Mouse (Mus musculus) thymus, postnatal 10 days (tissue): ENCODE measurements around the gene Rexo1.

ENCODE experiments used
- DNase-seq, 2 experiments: peaks; one replicate each; pipeline ENCODE4 v3.0.0; 2021; ENCODE audit warnings: low spot score in 2 of 2

Gene Rexo1

DNA sequence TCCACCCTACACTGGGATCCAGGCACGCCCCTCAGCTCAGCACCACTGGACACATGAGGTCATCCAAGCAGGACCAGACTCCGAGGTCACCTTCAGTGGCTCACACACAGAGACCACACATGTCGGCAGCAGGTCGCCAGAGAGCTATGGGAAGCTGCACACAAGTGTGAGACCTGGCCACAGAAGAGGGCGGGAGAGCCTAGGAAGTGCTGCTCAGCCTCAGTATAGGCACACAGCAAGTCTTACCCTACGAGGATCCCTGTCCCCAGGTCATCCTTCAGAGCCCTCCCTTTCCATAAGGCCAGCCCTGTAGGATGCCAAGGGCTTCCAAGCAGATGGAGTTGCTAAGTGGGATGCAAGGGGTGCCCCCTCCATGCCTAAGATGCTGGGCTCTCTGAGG is 7.4 kb downstream of the Rexo1 start:
- DNase-seq, result no peak

DNA sequence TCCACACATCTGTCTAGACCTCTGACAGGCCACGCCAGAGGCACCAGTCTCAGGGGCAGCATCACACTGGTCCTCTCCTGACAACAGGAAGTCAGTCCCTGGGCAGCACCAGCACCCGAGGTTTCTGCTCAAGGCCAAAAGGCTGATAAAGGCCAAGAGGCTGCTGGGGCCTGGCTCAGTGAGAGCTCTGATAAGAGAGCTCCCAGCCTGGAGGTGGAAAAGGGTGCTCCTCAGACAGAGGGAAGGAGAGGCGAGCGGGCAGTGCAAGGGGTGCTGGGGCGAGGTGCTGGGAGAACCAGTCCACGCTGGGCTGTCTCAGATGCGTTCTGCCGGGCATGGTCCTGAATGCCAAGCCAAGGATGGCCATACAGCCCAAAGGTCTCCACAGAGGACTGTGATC is 7.8 kb downstream of the Rexo1 start:
- no peak for DNase-seq

DNA sequence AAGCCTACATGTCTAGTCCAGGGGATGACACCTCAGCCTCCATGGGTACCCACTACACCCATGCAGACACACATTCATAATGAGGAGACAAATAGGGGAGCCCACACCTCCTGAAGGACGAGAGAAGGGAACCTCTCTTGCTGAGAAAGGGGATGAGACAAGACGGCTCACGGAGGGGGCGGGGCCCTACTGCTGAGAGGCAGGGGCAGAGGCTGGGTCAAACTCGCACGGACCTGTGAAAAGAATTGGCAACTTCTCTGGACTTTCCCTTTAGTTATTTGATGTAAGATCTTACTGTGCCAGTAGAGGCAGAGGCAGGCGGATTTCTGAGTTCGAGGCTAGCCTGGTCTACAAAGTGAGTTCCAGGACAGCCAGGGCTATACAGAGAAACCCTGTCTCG is 9.0 kb downstream of the Rexo1 start:
- DNase-seq, result no peak

DNA sequence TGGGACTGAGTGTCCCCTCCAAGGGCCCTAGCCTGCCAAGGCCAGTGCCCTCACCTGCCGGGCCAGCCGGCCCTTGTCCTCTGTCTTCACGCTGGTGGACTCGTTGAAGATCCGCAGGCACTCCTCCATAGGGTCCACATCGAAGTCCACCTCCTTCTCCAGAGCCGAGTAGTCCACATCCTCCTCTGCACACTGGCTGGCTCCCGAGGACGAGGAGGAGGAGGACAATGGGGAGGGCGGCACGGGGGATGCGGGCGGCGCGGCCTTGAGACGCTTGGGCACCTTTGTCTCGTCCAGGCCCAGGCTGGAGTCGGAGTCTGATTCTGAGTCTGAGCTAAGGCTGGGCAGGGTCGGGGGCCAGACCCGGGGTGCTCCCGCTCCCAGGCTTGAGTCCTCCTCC is 12.1 kb downstream of the Rexo1 start:
- DNase-seq, result no peak

DNA sequence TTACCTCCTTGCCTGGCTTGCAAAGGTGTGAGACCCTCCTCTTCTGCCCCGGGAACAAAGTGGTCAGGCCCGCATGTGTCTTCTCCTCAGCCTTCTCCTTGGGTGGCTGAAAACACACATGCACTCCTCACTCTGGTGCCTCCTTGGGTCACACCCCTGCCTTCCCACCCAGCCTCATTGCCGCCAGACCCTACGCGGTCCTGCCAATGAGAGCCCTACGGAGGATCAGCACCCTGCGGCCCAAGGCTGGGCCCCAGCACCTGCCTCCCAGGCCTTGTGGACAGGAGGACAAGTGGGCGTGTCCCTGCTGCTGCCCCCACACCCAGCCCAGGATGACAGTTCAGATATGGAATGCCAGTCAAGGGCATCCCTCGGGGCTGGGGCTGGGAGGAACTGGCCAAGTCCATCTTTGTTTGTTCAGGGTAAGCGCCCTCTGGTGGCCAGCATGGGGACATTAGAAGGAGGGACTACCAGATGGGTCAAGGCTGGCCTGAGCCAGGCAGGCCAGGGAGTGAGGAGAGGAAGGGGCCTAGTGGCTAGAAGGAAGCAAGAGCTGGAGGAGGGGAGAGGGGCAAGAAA is 12.8 kb downstream of the Rexo1 start:
- no peak for DNase-seq

DNA sequence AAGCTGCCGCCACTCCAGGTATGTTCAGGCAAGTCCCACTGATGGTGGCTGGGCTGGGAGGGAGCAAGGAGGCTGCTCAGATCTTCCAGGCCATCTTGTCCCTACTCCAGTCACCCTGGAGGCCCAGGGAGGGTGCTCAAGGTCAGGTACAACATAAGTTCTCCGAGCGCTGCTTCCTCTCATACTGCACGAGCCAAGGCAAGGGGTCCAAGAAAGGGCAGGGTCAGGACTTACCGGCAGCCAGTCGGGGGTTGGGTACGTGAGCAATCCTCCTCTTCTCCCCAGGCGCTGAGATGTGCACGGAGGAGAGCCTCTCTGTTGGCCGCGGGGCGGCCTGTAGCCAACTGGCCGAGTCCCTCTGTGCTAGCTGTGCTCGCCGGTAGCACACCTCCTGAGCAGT is 13.8 kb downstream of the Rexo1 start:
- no peak for DNase-seq

DNA sequence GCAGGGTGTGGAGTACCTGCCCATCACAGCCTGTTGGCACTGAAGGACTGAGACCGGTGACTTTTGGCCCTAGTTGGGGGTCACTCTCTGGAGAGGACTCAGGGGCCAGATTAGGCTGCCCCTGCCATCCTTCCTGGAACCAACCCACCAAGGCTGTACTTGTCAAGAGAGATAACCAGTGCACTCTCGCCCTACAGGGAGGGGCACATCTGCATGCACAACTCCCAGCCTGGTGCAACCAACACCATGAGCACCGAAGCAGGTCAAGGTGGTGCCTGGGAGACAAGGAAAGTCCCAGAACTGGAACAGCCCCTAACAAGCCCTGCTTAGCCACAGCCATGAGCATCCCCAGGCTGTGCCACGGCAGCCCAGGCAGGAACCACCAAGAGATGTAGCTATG is 14.4 kb downstream of the Rexo1 start:
- no peak for DNase-seq

DNA sequence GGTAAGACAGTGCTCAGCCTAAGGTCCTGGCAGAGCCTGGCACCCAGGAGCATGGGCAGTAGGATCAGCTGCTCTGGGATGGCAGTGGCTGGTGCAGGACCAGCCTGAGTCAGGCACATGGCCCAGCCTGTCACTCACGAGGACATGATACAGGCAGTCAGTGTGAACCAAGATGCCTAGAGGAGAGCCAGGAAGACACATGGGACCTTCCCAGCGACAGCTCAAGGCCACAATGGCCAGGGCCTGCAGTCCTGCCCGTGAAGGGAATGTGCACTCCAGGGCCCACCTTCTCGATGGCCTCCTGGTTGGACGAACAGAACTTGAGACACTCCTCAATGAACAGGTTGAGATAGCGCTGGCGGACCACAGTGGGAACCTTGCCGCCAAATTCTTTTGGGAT is 15.8 kb downstream of the Rexo1 start:
- DNase-seq, result no peak

DNA sequence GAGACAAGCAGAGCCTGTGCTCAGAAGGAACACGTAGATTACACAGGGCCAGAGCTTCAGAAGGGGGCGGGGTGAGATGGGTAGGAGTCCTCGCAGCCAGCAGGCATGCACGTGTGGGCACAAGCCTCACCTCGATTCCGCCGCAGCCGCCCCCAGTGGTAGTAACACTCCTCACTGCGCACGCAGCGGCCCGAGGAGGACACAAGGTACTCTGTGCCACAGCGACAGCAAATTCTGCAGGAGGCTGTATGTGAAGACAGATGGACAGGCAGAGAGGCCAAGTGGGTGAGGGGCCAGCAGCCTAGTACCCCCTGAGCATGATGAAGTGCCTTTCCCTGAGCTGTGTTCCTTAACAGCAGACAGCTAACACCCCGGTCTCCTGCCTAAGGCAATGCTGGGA is 17.5 kb downstream of the Rexo1 start:
- DNase-seq, result no peak

DNA sequence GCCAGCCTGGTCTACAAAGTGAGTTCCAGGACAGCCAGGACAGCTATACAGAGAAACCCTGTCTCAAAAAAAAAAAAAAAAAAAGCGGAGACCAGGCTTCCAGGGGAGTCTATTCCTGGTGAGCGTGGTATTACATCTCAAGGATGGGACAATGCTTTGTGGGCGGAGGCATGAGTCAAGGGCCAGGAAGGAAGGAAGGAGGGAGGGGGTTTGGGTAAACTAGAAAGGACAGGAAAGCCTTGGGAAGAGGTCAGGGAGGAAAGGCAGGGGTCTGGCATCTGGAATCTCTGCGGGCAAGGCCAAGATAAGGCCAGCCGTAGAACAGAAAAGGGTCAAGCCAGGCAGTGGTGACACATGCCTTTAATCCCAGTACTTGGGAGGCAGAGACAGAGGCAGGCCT is 21.9 kb downstream of the Rexo1 start:
- no peak for DNase-seq

DNA sequence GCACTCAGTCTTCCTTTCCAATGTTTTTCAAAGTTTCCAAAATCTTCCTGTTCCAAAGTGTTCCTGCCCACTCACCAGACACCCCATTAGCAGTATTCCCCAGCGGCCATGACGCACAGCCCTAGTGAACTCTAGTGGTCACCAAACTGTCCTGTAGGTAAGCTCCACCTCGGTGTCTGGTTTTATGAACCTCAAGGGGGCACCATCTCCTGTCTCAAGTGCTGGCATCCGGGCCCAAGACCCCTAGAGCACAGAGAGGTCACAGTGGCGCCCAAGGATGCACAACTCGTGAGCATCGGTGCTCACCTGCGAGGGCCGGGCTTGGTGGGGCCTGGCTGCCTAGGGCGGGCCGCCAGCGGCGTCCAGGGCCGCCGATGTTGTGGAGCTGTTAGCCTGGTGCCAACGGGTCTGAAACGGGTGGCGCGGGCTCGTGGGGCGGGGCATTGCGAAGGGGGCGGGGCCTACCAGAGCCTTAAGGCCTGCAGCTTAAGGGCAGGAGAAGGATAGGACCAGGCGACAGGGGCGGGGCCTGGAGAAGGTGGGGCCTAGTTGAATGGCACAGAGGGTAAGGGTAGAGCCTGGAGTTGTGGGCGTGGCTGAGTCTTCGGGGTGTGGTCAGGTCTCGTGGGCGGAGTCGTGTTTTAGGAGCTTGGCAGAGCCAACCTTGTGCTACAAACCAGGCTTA is 22.5 kb downstream of the Rexo1 start, which contains the start of gene Atp8b3:
Atp8b3 (minus strand) TSS at position 415 of the 685 bp plus-strand sequence.
- peak; percentile 78 to 84 for DNase-seq

DNA sequence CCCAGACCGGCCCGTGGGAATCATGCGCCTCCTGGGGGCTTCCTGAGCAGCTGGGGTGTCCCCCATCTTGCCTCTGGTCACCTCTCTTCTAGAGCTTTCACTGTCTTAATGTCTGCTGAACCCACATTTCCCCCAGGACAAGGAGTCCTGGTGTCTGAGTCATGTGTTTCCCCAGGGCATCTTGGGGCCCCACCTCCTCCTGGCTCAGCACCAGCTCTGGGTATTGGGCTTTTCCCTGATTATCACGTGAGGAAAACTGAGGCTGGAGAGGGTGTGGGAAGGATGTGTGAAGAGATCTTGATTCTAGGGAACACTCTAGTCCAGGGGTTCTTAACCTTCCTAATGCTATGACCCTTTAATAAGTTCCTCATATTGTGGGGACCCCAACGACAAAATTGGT is 23.2 kb downstream of the Rexo1 start:
- DNase-seq, result no peak

DNA sequence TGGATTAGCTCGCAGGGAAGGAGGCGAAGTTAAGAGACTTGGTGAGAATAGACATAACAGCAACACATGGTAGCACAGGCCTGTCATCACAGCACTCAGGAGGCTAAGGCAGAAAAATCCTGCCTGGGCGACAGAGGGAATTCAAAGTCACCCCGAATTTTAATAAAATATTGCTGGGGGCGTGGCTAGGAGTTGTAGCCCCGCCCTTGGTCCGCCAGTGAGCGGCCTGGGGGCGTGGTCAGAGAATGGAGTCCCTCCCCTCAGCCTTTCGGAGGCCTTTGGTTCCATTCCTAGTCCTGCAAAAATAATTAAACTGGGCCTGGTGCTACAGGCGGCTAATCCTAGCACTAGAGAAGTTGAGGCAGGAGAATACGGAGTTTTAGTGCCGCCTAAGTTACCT is 25.6 kb downstream of the Rexo1 start:
- DNase-seq, result no peak

DNA sequence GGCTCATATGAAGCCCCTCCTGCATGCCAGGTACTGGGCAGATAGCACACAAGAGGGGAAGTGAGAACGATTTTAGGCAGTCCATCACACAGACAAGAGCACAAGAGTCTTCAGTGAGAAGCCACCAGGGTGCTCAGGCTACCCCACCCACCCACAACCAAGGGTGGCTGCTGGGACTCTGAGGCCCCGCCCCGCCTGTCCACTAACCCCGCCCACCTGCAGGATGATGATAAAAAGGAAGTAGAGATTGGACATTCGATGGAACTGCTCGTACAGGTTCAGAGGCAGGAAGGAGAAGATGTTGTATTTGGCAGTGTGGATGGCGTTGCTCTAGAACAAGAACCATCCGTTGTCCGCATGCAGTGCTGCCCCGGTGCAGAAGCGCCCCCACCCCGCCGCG is 26.3 kb downstream of the Rexo1 start:
- no peak for DNase-seq

DNA sequence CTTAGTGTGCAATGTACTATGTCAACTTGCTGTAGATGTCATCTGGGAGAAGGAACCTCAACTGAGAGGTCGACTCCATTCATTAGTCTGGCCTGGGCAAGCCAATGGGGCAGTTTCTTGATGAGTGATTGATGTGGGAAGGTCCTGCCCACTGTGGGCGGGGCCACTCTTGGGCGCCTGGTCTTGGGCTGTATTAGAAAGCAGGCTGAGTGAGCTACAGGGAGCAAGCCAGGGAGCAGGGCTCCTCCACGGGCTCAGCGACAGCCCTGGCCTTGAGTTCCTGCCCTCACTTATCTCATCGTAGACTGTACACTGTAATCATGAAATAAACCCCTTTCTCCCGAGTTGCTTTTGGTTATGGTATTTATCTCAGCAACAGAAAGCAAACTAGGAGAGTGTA is 27.7 kb downstream of the Rexo1 start:
- no peak for DNase-seq

DNA sequence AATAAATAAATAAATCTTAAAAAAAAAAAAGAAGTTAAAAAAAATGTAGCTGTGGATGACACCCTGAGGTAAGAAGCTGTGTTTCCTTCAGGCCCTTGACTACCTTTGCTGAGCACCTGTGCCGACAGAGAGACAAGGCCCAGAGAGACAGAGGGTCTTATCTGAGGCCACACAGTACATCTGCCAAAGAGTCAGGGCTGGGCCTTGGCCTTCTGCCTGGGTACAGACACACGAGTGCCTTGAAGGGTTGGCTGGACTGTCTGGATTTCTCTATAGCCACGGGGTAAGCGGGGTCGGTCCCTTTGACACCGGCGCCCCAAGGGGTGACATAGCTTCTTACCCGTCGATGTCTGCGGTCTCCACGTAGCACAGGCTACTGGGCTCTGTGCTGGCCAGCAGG is 28.6 kb downstream of the Rexo1 start:
- no peak for DNase-seq

DNA sequence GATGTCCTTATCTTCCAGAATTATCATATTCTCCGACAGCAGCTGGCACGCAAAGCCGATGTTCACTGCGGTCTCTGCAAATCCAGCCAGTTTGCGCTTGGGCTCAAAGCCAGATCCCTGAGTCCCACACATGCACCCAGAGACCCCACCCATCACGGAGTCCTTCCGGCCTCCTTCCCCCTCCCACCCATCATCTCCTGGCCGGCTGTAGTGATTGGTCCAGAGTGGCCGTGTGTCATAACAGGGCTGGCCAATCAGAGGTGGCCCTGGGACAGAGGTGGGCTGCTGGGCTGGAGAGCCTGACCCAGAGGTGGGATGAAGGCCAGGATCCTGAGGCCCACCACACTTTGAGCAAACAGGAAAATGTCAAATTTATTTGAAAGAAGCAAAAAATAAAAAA is 35.2 kb downstream of the Rexo1 start:
- no peak for DNase-seq

DNA sequence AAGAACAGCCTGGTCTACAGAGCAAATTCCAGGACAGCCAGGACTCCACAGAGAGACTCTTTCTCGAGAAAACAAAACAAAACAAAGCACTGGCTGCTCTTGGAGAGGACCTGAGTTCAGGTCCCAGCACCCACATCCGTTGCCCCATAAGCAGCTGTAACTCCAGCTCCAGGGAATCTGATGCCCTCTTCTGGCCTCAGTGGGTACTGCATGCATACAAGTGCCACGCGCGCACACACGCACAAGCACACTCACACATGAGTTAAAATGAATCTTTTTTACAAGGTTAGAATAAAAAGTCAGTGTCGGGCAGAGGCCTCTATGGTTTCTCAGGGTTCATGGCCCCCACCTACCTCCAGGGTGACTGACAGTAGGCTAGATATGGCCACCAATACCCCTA is 38.1 kb downstream of the Rexo1 start:
- DNase-seq, result no peak

DNA sequence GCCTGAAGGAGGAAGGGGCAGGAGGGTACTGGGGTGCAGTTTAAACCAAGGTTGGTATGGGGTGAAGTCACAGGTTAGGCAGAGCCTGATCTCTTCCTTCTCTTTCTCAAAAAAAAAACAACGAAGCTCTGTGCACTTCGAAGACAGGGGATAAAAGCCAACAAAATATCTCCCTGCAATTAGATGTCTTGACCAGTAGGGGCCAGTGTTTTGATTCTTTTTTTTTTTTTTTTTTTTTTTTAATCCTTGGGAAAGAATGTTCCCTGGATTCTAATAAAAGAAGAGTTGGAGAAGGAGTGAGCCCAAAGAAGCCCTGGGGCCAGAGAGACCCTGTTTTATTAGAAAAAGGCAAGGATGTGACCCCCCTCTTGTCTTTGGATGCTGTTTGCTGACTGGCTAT is 42.1 kb downstream of the Rexo1 start:
- DNase-seq, result no peak

DNA sequence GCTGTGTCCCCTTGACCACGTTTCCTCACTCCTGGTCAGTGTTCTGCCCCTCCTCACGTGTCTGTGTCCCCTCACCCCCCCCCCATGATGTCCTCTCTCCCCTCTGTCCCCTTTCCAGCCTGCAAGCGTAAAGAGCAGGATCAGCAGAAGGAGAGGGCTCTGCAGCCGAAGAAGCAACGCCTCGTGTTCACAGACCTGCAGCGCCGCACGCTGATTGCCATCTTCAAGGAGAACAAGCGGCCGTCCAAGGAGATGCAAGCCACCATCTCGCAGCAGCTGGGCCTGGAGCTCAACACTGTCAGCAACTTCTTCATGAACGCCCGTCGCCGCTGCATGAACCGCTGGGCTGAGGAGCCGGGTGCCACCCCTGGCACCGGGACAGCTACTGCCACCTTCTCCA is 47.6 kb downstream of the Rexo1 start:
- DNase-seq, result no peak

DNA sequence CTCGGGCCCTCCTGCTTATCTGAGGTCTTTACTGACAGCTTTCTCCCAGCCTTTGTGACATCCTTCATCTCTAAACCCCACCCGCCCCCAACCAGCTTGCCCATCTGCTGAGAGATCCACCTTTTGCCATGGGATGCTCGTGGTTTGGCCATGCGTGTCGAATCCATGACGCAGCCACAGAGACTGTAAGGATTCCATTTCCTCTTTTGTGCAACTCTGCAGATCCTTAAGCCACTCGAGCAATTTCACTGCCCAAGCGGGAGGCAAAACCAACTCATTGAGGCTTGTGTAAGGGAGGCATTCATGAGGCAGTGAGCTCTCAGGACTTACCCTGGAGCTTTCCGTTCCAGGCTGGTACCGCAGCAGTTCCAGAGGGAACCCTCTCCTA is 51.1 kb downstream of the Rexo1 start:
- no peak for DNase-seq

DNA sequence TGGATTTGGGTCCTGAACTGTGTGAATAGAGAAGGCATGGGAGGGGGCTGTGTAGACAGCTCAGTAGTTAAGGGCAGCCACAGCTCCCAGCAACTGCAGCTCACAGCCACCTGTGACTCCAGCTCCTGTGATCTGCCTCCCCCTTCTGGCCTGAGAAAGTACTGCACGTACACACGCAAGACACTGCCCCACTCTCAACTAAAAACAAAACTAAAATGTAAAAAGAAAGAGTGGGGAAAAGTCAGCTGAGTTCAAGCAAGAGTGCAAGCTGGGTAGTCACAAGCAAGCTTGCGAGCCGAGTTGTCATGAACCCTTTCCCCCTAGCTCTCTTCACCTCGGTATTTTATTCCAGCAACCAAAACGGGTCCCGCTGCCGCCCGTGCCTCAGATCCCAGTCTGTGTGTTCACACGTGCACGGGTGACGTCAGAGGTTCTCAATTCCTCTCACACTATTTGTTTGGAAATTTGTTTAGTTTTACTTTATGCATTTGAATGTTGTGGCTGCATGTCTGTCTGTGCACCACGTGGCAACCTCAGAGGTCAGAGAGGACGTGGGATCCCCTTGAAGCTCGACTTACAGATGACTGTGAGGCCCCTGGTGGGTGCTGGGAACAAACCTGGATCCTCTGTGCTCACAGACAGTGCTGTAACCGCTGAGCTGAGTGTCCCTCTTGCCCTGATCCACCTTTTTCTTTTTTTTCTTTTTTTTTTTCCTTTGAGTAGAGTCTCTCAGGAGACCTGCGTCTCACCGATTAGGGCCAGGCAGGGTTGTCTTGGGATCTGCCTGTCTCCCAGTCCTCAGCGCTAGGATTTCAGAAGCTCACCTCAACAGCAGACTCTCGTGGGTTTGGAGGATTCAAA is 51.7 kb downstream of the Rexo1 start:
- DNase-seq, result peak; percentile 76 to 91

DNA sequence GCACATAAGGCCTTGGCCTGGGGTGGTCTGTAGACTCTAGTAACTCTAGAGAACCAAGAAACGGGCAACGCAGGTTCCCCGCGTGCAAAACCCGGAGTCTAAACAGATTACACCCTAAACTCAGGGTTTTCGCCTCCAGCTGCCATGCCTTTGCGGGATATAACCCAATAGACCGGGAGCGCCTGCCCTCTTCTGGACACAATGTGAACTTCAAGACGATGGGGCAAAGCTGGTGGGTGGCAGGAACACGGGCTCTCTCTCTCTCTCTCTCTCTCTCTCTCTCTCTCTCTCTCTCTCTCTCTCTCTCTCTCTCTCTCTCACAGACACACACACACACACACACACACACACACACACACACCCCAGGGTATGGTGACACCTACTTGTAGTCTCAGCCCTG is 55.1 kb downstream of the Rexo1 start:
- DNase-seq, result peak; percentile 34 to 75
